7 mouse cellular contexts compared by ENCODE assay signal in the genomic region with DNA sequence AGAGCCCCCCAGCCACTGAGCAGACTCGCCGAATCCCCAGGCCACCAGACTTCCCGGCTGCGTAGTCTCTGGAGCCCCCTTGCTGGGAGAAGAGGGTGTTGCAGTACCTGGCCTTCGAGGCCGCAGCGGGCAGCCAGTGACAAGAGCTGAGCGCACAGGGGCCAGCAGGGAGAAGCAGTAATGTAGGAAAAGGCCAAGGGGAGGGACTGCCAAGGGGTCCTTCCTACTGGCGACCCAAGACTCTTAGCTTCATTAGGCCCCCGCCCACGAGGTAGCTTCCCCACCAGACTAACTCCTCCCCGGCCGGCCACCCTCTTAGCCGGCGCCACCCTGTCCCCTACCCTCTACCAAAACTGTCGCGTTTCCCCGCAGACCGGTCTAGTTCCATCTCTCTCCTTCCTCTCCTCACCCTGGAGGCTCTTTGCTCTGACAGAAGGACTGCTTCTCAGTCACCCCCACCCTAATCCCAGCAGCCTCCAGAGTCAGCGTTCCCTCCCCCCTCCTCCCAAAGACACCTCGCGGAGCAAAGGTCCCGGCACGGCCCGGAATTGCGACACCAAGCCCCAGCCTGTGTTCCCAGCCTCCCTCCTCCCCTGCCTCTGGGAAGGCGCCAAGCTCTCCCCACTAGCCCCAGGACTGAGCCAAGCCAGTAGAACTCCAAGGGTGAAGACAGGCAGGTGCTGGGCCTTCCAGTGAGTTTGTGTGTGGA. TPM values are rescaled to one million over a fixed set of nuclear protein-coding genes. Genes with fewer than 3 reads are reported as not detected.
DNase-seq lines count a peak whose midpoint lies in the region; ATAC-seq lines count a peak whose summit lies in the region.

No protein-coding gene starts in this region.

- peaks cover 23% of the 10 kb centered on the region; the same call in 1 of the 2 replicates for H3K27me3 ChIP-seq in forebrain, embryonic 10.5 days (ENCODE audit: poor library complexity, severe bottlenecking)

- peaks cover 23% of the 10 kb centered on the region for H3K4me1 ChIP-seq in forebrain, embryonic 10.5 days

- no peaks in the 10 kb centered on the region for H3K36me3 ChIP-seq in forebrain, embryonic 10.5 days (replicated peaks)

- DNase-seq in Muller cell, postnatal 12 days (ENCODE audit: inconsistent ontology term), result peak; percentile 72
- peak; percentile 79 for DNase-seq in brain, adult 2 months (ENCODE audit: low read depth, low spot score)
- peak; percentile 67 for DNase-seq in forebrain, embryonic 10.5 days (ENCODE audit: extremely low spot score, low spot score)
- DNase-seq in heart, postnatal 10 days, result peak; percentile 81 to 83
- DNase-seq in kidney, postnatal 36 days, result peak; percentile 94 to 95
- DNase-seq in spleen, postnatal 36 days (ENCODE audit: low spot score in 2 of 2), result peak; percentile 46

- intact Hi-C loops in heart, postnatal 10 days (cut with DNase I), result loop anchor here (1.0 kb wide), 1 partner anchor 79 kb away; no protein-coding TSS in a partner anchor

- peak overlapping the region; percentile 51 for H3K4me3 ChIP-seq in forebrain, embryonic 10.5 days

- H3K27ac ChIP-seq in forebrain, embryonic 10.5 days, result peak overlapping the region; percentile 82

- no peaks in the 10 kb centered on the region for H3K9me3 ChIP-seq in forebrain, embryonic 10.5 days

- WGBS in forebrain, embryonic 10.5 days, result 1% methylated on average over 27 of the region's 27 CpGs

- peak; percentile 95 for ATAC-seq in megakaryocyte progenitor cell, adult 5-6 weeks (replicated peaks; ENCODE audit: poor library complexity)

RNA-seq across cellular contexts. Expression of gene Nr1h3, which starts 7.9 kb away (rescaled TPM):
- 1.4 and 2.5 TPM in 2 replicates for polyA plus RNA-seq in forebrain, embryonic 10.5 days (2016; fragmentation: Nextera tagmentation; extraction: Ambion mirVana)
- total RNA-seq in heart, postnatal 10 days (2021), result 1 to 10 TPM; 3.9 to 7.6 TPM
- total RNA-seq in megakaryocyte progenitor cell, adult 5-6 weeks (2015), result 0.81 and 0.86 TPM in 2 replicates
- 0.95 TPM in 1 of 2 replicates, not detected in the other for total RNA-seq in megakaryocyte progenitor cell, adult 5-6 weeks (2017)

RNA-seq across cellular contexts. Expression of gene Acp2, which starts 7.9 kb away (rescaled TPM):
- polyA plus RNA-seq in forebrain, embryonic 10.5 days (2016; fragmentation: Nextera tagmentation; extraction: Ambion mirVana), result 25.4 and 27.7 TPM in 2 replicates
- total RNA-seq in heart, postnatal 10 days (2021), result 10 to 100 TPM; 19.1 to 23.8 TPM
- 15.8 and 15.9 TPM in 2 replicates for total RNA-seq in megakaryocyte progenitor cell, adult 5-6 weeks (2015)
- 15.2 and 26.2 TPM in 2 replicates for total RNA-seq in megakaryocyte progenitor cell, adult 5-6 weeks (2017)

RNA-seq across cellular contexts. Expression of gene Madd, which starts 11.1 kb away (rescaled TPM):
- polyA plus RNA-seq in forebrain, embryonic 10.5 days (2016; fragmentation: Nextera tagmentation; extraction: Ambion mirVana), result 14.5 and 17.8 TPM in 2 replicates
- total RNA-seq in heart, postnatal 10 days (2021), result 1 to 10 TPM; 5.2 to 6.3 TPM
- total RNA-seq in megakaryocyte progenitor cell, adult 5-6 weeks (2015), result 15.8 and 19.9 TPM in 2 replicates
- 27.3 and 34.4 TPM in 2 replicates for total RNA-seq in megakaryocyte progenitor cell, adult 5-6 weeks (2017)

RNA-seq across cellular contexts. Expression of gene Ddb2, which starts 42.0 kb away (rescaled TPM):
- polyA plus RNA-seq in forebrain, embryonic 10.5 days (2016; fragmentation: Nextera tagmentation; extraction: Ambion mirVana), result 9.3 and 10.6 TPM in 2 replicates
- total RNA-seq in heart, postnatal 10 days (2021), result 1 to 10 TPM; 5.4 to 6.7 TPM
- total RNA-seq in megakaryocyte progenitor cell, adult 5-6 weeks (2015), result 11.5 and 11.8 TPM in 2 replicates
- 7.7 and 10.6 TPM in 2 replicates for total RNA-seq in megakaryocyte progenitor cell, adult 5-6 weeks (2017)

Comparison
In these comparisons a context has a peak if more than half of its experiments do, and no peak if none do; other contexts are left out.
1. Peak in every context shown above with its lines: DNase-seq, ATAC-seq, H3K4me3 ChIP-seq and H3K27ac ChIP-seq.